Comparison of ENCODE assay signal across 11 mouse cellular contexts in genomic region chr2:77555980-77556379, GRCm38 (mm10).
"Had no signal": no experiment of that assay in that cellular context is flagged by ENCODE, and none has a peak within 500 bp of the region (broad histone marks: within the 10 kb centered on the region; RNA-seq: fewer than 3 reads in every experiment).

No protein-coding gene starts in this region.

- H3K4me2 ChIP-seq: limb, embryonic 15.5 days; liver, embryonic 12.5 days; lung, embryonic 15.5 days; midbrain, embryonic 13.5 days; stomach, embryonic 15.5 days had no signal

- DNase-seq: kidney, adult 11 months; kidney, postnatal 10 days; layer of hippocampus, postnatal 36 days; lung, postnatal 14 days; thymus, adult 2 months; thymus, postnatal 25 days had no signal

- H3K27ac ChIP-seq: limb, embryonic 15.5 days; liver, embryonic 12.5 days; lung, embryonic 15.5 days; midbrain, embryonic 13.5 days; stomach, embryonic 15.5 days had no signal

- ATAC-seq: liver, embryonic 12.5 days; midbrain, embryonic 13.5 days had no signal

- H3K9me3 ChIP-seq: limb, embryonic 15.5 days; liver, embryonic 12.5 days; lung, embryonic 15.5 days; midbrain, embryonic 13.5 days; stomach, embryonic 15.5 days had no signal

- H3K36me3 ChIP-seq: limb, embryonic 15.5 days; liver, embryonic 12.5 days; lung, embryonic 15.5 days; midbrain, embryonic 13.5 days; stomach, embryonic 15.5 days had no signal

- H3K9ac ChIP-seq: limb, embryonic 15.5 days; liver, embryonic 12.5 days; lung, embryonic 15.5 days; midbrain, embryonic 13.5 days; stomach, embryonic 15.5 days had no signal

- H3K4me1 ChIP-seq: limb, embryonic 15.5 days; liver, embryonic 12.5 days; lung, embryonic 15.5 days; midbrain, embryonic 13.5 days; stomach, embryonic 15.5 days had no signal

- H3K4me3 ChIP-seq: limb, embryonic 15.5 days; liver, embryonic 12.5 days; lung, embryonic 15.5 days; midbrain, embryonic 13.5 days; stomach, embryonic 15.5 days had no signal

- H3K27me3 ChIP-seq: limb, embryonic 15.5 days; liver, embryonic 12.5 days; lung, embryonic 15.5 days; midbrain, embryonic 13.5 days; stomach, embryonic 15.5 days had no signal
